Mouse (Mus musculus) hindbrain, embryonic 10.5 days (tissue): Measurements from ENCODE around the gene Rasal2. TPM values are rescaled to one million over a fixed set of nuclear protein-coding genes. Genes with fewer than 3 reads are reported as not detected.

ENCODE experiments used
- DNase-seq: peaks from one replicate; pipeline ENCODE4 v3.0.0-alpha.2; 2017; ENCODE audit warnings: low spot score
- H3K27ac ChIP-seq: fragments of 300-500 bp; sonication (generic); 2 replicates; pipeline ENCODE4 v1.5.1; 2016; ENCODE audit warnings: mild to moderate bottlenecking, moderate library complexity
- H3K27me3 ChIP-seq: fragments of 300-500 bp; sonication (generic); 2 replicates; pipeline ENCODE4 v1.6.1; 2016; ENCODE audit warnings: mild to moderate bottlenecking; ENCODE audit not compliant: poor library complexity, insufficient read depth, severe bottlenecking
- H3K36me3 ChIP-seq: fragments of 300-500 bp; sonication (generic); 2 replicates; pipeline ENCODE4 v1.6.1; 2016; ENCODE audit warnings: mild to moderate bottlenecking, moderate library complexity
- H3K4me1 ChIP-seq: fragments of 300-500 bp; sonication (generic); replicated peaks from 2 replicates; pipeline ENCODE4 v1.6.1; 2016; ENCODE audit warnings: mild to moderate bottlenecking
- H3K4me3 ChIP-seq: fragments of 300-500 bp; sonication (generic); 2 replicates; pipeline ENCODE4 v1.5.1; 2016; ENCODE audit warnings: mild to moderate bottlenecking, moderate library complexity
- H3K9me3 ChIP-seq: fragments of 300-500 bp; sonication (generic); 2 replicates; pipeline ENCODE4 v1.6.1; 2016; ENCODE audit warnings: mild to moderate bottlenecking, moderate library complexity
- WGBS: fragments of 180-500 bp; shearing (Covaris S2); methylation state at CpG from one replicate; pipeline ENCODE4 v1.1.7; 2016; 5-methylcytosine and 5-hydroxymethylcytosine counted together
- polyA plus RNA-seq: library from polyadenylated mRNA; unstranded; fragments of >200 nt; fragmentation: Nextera tagmentation; extraction: Ambion mirVana; gene quantifications from 2 replicates; pipeline ENCODE4 v1.2.1, GENCODE M21; 2016

The Rasal2 gene
- polyA plus RNA-seq, 1 experiment from 2014 or later = 18.5 TPM

- WGBS = 76% methylated on average over 4 of the region's 4 CpGs
- H3K27ac ChIP-seq = no peak overlapping the region
- no peaks in the 10 kb centered on the region for H3K27me3 ChIP-seq
- no peak for DNase-seq
- H3K4me1 ChIP-seq = no peaks in the 10 kb centered on the region
- H3K9me3 ChIP-seq = no peaks in the 10 kb centered on the region
- H3K4me3 ChIP-seq = no peak overlapping the region
- H3K36me3 ChIP-seq = no peaks in the 10 kb centered on the region
Observed at GRCm38 (mm10) chr1:157205685-157206084, 206.7 kb downstream of the Rasal2 start.

GRCm38 (mm10) chr1:157183043-157183442 lies 229.4 kb downstream of the Rasal2 start:
- DNase-seq = no peak
- peaks cover 24% of the 10 kb centered on the region for H3K4me1 ChIP-seq
- H3K27ac ChIP-seq = no peak overlapping the region
- H3K4me3 ChIP-seq = no peak overlapping the region
- no peaks in the 10 kb centered on the region for H3K27me3 ChIP-seq
- no peaks in the 10 kb centered on the region for H3K36me3 ChIP-seq
- WGBS = 76% methylated on average over 3 of the region's 3 CpGs
- no peaks in the 10 kb centered on the region for H3K9me3 ChIP-seq

DNA sequence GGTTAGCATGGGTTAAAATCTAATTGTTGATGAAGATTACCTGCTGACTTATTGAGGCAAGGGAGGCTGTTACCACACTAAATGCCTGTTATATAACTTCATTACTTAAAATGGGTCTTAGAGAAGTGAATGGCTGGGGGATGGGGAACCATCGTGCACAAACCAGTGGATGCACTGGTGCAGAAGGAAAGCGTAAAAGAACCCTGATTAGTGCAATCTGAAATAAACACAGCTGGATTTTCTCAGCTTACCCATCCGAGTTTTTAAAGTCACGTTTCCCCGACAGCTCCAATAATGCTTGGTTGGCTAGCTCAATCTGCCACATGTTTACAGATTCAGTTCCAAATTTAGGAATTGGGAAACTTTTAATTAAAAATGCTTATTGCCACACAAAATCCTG lies 230.0 kb downstream of the Rasal2 start:
- DNase-seq = no peak
- no peaks in the 10 kb centered on the region for H3K9me3 ChIP-seq
- H3K4me1 ChIP-seq = peaks cover 24% of the 10 kb centered on the region
- no peaks in the 10 kb centered on the region for H3K27me3 ChIP-seq
- no peaks in the 10 kb centered on the region for H3K36me3 ChIP-seq
- H3K27ac ChIP-seq = no peak overlapping the region
- WGBS = 58% methylated on average over 5 of the region's 5 CpGs
- no peak overlapping the region for H3K4me3 ChIP-seq

DNA sequence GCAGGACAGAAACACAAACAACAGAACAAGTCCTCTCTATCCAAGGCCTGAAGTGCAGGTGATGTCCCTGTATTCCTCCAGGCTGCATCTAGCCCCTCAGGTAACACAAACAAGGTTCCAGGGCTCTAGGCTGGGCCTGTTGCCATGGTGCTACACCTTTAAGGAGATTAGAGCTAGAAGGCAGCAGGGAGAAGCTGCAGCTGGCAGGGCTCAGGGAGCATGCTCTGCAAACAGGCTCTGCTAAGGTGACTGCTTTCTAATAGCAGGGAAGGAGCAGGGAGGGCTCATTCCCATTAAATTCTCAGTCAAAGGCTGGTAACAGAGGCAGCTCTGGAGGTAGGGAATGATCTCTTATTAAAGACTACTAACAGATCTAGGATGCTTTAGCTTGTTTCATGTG lies 231.3 kb downstream of the Rasal2 start:
- no peak for DNase-seq
- H3K4me3 ChIP-seq = no peak overlapping the region
- H3K36me3 ChIP-seq = peaks cover 4% of the 10 kb centered on the region
- H3K4me1 ChIP-seq = peaks cover 24% of the 10 kb centered on the region
- H3K27me3 ChIP-seq = no peaks in the 10 kb centered on the region
- H3K27ac ChIP-seq = no peak overlapping the region; the same call in 1 of the 2 replicates
- no peaks in the 10 kb centered on the region for H3K9me3 ChIP-seq

DNA sequence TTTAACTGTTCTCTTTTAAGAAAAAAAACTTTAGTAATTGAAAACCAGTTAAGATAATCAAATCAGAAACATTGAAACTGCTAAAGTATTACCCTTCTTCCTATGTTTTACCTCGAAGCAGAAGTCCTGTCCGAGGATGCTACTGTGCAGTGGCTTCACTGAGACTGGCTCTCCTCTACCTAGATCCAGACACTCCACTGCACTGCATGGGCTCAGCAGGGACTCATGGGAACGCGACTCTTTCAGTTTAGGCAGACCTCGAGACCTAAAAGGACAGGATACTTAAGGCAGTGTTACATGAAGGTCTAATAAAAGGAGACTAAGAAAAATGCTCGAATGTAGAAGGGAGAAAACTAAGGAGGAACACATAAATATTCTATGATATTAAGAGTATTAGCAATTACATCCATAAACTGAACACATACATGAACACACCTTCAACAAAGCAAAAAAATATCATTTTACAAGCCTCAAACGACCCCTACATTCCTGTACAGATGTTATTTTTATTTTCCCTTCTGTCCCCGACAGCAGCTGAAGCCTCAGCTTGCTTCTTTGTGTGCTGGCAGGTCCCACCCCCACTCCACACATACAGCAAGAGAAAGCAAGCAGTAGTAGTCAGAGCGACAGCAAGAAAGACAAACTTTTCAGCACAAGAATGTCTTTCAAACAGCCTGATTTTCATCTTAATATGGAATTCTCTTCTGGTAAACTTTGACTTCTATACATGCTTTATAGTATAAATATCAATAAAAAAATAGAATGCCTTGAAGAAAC lies 233.2 kb downstream of the Rasal2 start:
- Histone ChIP-seq H3K4me3 (0 out of 2 replicates have a peak overlapping the region, but pooled peaks have one; percentile 6), H3K27ac (peak overlapping the region; percentile 69), H3K4me1 (peaks cover 24% of the 10 kb centered on the region), H3K36me3 (peaks cover 22% of the 10 kb centered on the region), H3K27me3 (no peaks in the 10 kb centered on the region), H3K9me3 (no peaks in the 10 kb centered on the region)
- DNase-seq = no peak
- 33% methylated on average over 9 of the region's 9 CpGs for WGBS

- H3K4me3 ChIP-seq = no peak overlapping the region
- no peaks in the 10 kb centered on the region for H3K4me1 ChIP-seq
- DNase-seq = no peak
- H3K27ac ChIP-seq = no peak overlapping the region
- no peaks in the 10 kb centered on the region for H3K27me3 ChIP-seq
- 90% methylated on average over 8 of the region's 8 CpGs for WGBS
- no peaks in the 10 kb centered on the region for H3K9me3 ChIP-seq
- peaks cover 8% of the 10 kb centered on the region for H3K36me3 ChIP-seq
Observed at GRCm38 (mm10) chr1:157169292-157169691, 243.1 kb downstream of the Rasal2 start.

DNA sequence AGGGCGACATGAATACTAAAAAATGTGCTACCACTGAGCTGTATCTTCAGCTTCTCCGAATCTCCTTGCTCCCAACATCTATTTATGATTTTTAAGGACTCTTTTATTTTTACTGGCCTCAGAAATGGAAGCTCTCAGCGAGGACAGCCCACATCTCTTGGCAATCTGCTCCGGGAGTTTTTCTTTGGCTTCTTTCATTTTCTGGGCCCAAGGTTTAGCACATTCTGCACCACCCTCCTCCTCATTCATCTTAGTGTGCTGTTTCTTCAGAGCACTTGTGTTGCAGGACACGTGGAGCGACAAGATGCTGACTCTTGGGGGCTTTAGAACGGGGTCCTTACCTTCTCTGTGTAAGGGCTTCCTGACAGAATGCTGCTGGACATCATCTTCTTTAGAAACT lies 243.5 kb downstream of the Rasal2 start:
- Histone ChIP-seq H3K9me3 (no peaks in the 10 kb centered on the region), H3K36me3 (peaks cover 5% of the 10 kb centered on the region), H3K4me3 (no peak overlapping the region), H3K4me1 (no peaks in the 10 kb centered on the region), H3K27ac (no peak overlapping the region), H3K27me3 (no peaks in the 10 kb centered on the region)
- WGBS = 95% methylated on average over 7 of the region's 7 CpGs
- no peak for DNase-seq

DNA sequence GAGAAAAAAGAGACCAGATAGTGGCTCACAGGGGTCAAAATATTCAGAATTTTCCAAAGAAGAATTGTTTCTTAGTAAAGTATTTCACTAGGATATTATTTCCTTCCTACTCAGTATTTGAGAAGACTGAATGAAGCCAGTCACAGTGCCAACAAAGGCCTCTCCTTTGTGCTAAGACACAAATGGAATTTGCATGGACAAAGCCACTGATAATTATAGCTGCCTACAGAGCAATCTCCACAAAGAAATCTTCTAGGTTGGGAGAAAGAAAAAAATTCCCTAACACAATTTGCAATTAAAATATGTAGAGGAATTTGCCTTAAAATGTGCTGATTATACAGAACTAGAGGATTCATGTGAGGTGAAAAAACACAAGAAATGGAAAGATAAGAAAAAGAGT lies 258.6 kb downstream of the Rasal2 start:
- Histone ChIP-seq H3K27ac (peak overlapping the region; percentile 82; the same call in 1 of the 2 replicates), H3K36me3 (peaks cover 26% of the 10 kb centered on the region)
- DNase-seq = no peak

DNA sequence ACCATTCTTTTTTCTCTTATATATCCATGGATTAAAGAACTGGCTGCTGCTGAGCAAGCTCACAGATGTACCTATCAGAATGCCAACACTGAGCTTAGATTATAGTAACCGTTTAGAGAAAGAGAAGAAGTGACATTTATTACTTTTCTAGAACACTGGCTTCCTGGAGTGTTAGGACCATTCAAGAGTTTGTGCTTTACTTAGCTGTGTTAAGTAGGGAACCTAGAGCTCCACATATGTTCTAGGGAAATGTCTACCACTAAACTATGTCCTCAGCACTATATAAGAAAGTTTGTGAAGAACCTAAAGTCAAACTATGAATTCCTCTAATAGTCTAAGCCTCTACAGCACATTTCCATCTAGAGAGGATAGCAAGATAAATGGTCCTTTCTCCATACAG lies 262.3 kb downstream of the Rasal2 start:
- no peak for DNase-seq
- Histone ChIP-seq H3K4me3 (no peak overlapping the region), H3K27ac (no peak overlapping the region), H3K9me3 (no peaks in the 10 kb centered on the region), H3K36me3 (peaks cover 32% of the 10 kb centered on the region), H3K27me3 (no peaks in the 10 kb centered on the region), H3K4me1 (peaks cover 22% of the 10 kb centered on the region)
- WGBS = 88% methylated on average over 1 of the region's 1 CpGs

More for the DNA sequence above, 258.6 kb downstream of the Rasal2 start:
- no peak overlapping the region for H3K4me3 ChIP-seq
- H3K27me3 ChIP-seq = no peaks in the 10 kb centered on the region
- H3K9me3 ChIP-seq = no peaks in the 10 kb centered on the region
- peaks cover 22% of the 10 kb centered on the region for H3K4me1 ChIP-seq

GRCm38 (mm10) chr1:157144621-157145020 lies 267.8 kb downstream of the Rasal2 start:
- DNase-seq = no peak
- WGBS = 96% methylated on average over 3 of the region's 3 CpGs

DNA sequence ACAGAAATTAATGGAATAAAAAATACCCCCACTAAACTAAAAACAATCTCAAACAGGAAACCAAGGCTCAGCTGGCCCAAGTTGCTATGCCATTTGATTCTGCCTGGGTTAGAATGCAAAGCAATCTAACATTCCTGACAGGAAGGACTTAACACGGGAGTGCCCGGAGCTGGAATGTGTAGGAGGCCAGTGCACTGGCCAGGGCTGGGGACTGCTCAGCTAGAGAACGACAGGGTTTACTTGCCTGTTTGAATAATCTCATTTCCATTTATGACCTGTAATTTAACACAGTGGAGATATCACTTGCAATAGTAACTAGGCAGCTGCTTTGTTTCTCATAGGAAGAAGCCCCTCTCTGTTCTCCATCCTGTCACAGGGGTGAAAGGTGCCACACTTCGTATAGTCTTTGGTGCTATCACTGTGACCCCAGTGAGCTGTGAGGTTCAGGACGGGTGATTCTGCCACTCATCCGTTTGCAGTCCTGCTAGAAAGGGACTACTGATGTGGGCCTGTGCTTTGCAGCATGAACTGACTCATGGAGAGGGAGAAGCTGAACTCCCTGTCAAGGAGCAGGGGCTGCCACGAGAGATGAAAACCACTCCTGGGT lies 269.0 kb downstream of the Rasal2 start:
- Histone ChIP-seq H3K9me3 (no peaks in the 10 kb centered on the region), H3K36me3 (peaks cover 48% of the 10 kb centered on the region), H3K27me3 (no peaks in the 10 kb centered on the region), H3K4me3 (no peak overlapping the region), H3K27ac (no peak overlapping the region), H3K4me1 (no peaks in the 10 kb centered on the region)
- no peak for DNase-seq
- WGBS = 54% methylated on average over 7 of the region's 7 CpGs

More at GRCm38 (mm10) chr1:157144621-157145020, 267.8 kb downstream of the Rasal2 start:
- H3K36me3 ChIP-seq = peaks cover 48% of the 10 kb centered on the region
- H3K9me3 ChIP-seq = no peaks in the 10 kb centered on the region
- H3K27me3 ChIP-seq = no peaks in the 10 kb centered on the region
- no peak overlapping the region for H3K4me3 ChIP-seq
- no peaks in the 10 kb centered on the region for H3K4me1 ChIP-seq
- no peak overlapping the region for H3K27ac ChIP-seq

GRCm38 (mm10) chr1:157141014-157141413 lies 271.4 kb downstream of the Rasal2 start:
- no peak for DNase-seq
- Histone ChIP-seq H3K4me3 (no peak overlapping the region), H3K9me3 (no peaks in the 10 kb centered on the region), H3K27ac (no peak overlapping the region), H3K4me1 (no peaks in the 10 kb centered on the region), H3K36me3 (peaks cover 25% of the 10 kb centered on the region), H3K27me3 (no peaks in the 10 kb centered on the region)
- WGBS = 91% methylated on average over 3 of the region's 3 CpGs

DNA sequence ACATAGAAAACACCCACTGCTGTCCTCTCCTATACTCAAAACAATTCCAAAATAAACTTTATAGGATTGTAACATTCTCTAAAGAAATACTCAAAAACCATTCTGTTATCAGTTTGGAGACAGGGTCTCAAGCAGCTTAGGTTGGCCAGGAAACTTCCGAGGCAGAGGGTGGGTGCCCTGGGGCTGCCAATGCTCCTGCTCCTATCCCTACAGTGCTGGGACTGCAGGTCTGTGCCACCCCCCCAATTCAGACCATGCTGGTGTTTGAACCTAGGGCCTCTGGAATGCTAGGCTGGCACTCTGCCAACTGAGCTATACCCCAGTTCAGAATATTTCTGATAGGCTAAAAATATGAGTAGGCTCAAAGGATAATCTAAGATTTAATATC lies 274.5 kb downstream of the Rasal2 start:
- Histone ChIP-seq H3K27me3 (no peaks in the 10 kb centered on the region), H3K4me1 (0 out of 2 replicates have a peak, but pooled peaks cover 3% of the 10 kb centered on the region), H3K9me3 (no peaks in the 10 kb centered on the region), H3K4me3 (no peak overlapping the region), H3K36me3 (peaks cover 22% of the 10 kb centered on the region), H3K27ac (no peak overlapping the region)
- 89% methylated on average over 1 of the region's 1 CpGs for WGBS
- no peak for DNase-seq
